Mouse (Mus musculus) hindbrain, embryonic 10.5 days (tissue): ENCODE measurements at regions not wholly inside any gene's neighbourhood (a gene's known extent, or its start where the extent isn't known, plus 50 kb on each side); places are given as distances from the start of the nearest gene placed in this dataset.
A peak's percentile ranks its signal among the peaks of the same experiment; 100 is the strongest.

Experiments used
- DNase-seq: peaks from one replicate; pipeline ENCODE4 v3.0.0-alpha.2; 2017; ENCODE audit warnings: low spot score
- H3K27ac ChIP-seq: fragments of 300-500 bp; sonication (generic); 2 replicates; pipeline ENCODE4 v1.5.1; 2016; ENCODE audit warnings: mild to moderate bottlenecking, moderate library complexity
- H3K27me3 ChIP-seq: fragments of 300-500 bp; sonication (generic); 2 replicates; pipeline ENCODE4 v1.6.1; 2016; ENCODE audit warnings: mild to moderate bottlenecking; ENCODE audit not compliant: poor library complexity, insufficient read depth, severe bottlenecking
- H3K36me3 ChIP-seq: fragments of 300-500 bp; sonication (generic); 2 replicates; pipeline ENCODE4 v1.6.1; 2016; ENCODE audit warnings: mild to moderate bottlenecking, moderate library complexity
- H3K4me1 ChIP-seq: fragments of 300-500 bp; sonication (generic); replicated peaks from 2 replicates; pipeline ENCODE4 v1.6.1; 2016; ENCODE audit warnings: mild to moderate bottlenecking
- H3K4me3 ChIP-seq: fragments of 300-500 bp; sonication (generic); 2 replicates; pipeline ENCODE4 v1.5.1; 2016; ENCODE audit warnings: mild to moderate bottlenecking, moderate library complexity
- H3K9me3 ChIP-seq: fragments of 300-500 bp; sonication (generic); 2 replicates; pipeline ENCODE4 v1.6.1; 2016; ENCODE audit warnings: mild to moderate bottlenecking, moderate library complexity
- WGBS: fragments of 180-500 bp; shearing (Covaris S2); methylation state at CpG from one replicate; pipeline ENCODE4 v1.1.7; 2016; 5-methylcytosine and 5-hydroxymethylcytosine counted together

DNA sequence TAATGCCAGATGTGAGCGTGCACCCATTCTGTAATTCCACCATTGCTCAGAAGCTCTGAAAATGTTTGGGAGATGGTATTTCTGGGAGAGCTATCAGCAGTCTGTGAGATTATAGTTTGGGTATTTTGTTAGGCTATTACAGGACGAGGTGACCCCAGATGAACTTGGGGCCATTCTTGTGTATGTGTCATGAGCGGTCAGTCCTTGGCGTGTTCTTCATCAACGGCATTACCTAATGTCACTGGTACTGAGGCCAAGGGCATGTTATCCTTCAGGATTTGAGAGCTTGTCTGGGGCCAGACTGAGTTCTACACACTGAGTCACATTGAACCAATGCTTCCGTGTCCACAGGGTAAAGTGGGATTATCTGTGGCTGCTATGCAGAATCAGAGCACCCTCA lies 335.9 kb upstream of the Id2 start:
- Histone ChIP-seq H3K27me3 (no peaks in the 10 kb centered on the region), H3K9me3 (no peaks in the 10 kb centered on the region), H3K4me3 (no peak overlapping the region), H3K27ac (no peak overlapping the region), H3K36me3 (no peaks in the 10 kb centered on the region), H3K4me1 (no peaks in the 10 kb centered on the region)
- WGBS = 95% methylated on average over 6 of the region's 6 CpGs
- DNase-seq = no peak

DNA sequence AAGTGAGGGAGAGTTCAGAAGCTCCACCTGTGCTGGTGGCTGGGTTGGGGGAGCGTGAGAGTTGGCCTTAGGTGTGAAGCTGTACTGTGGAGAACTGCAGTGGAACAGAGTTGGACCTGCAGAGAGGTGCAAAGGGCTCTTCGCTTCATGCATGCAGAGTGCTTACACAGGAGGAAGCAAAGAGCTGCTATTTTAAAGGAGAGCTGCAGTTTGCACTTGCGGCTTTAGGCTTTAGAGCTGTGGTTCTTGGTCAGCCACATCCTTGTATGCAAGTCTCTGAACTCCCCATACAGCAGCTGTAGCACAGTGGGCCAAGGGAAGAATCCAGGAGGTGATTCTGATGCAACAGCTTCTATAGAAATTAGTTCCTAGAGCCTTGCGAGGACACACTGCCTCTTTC lies 334.0 kb upstream of the Id2 start:
- Histone ChIP-seq H3K4me1 (no peaks in the 10 kb centered on the region), H3K36me3 (no peaks in the 10 kb centered on the region), H3K27me3 (no peaks in the 10 kb centered on the region), H3K9me3 (no peaks in the 10 kb centered on the region), H3K27ac (no peak overlapping the region), H3K4me3 (no peak overlapping the region)
- 94% methylated on average over 4 of the region's 4 CpGs for WGBS
- no peak for DNase-seq

DNA sequence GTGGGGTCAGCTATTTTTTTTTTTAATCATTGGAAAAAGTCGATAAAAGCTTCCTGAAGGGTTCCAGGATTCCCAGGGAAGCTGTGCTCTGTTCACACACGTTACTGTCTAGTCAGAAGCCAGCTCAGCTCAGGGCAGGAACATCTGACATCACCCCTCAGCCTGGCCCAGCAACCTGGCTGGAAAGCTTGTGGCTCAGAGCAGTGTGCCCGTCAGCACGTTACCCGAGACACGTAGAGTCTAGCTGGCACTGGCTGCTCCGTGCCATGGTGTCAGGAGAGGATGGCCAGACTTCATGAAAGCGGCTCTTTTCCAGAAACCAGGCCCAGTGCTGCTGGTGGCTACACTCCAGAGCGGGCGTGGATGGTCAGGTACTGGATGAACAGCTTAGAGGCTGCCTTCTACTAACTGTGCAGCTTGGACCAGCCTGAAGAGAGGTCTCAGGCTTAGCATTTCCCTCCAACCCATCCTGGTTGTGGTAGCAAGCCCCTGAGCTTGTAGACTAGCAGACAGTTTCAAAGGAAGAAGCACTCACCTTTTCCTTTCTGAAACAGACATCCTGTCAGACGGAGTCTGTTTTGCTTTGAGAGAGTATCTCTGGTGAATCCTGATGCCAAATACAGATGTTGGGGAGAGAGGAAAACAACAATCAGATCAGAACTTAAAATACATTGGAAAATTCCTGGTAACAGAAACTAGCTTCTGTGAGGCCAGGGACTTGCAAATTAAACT lies 331.1 kb upstream of the Id2 start:
- Histone ChIP-seq H3K27ac (peak overlapping the region; percentile 17; the same call in 1 of the 2 replicates), H3K36me3 (no peaks in the 10 kb centered on the region), H3K4me1 (no peaks in the 10 kb centered on the region), H3K4me3 (no peak overlapping the region), H3K27me3 (no peaks in the 10 kb centered on the region), H3K9me3 (no peaks in the 10 kb centered on the region)
- 87% methylated on average over 11 of the region's 11 CpGs for WGBS
- DNase-seq = no peak

DNA sequence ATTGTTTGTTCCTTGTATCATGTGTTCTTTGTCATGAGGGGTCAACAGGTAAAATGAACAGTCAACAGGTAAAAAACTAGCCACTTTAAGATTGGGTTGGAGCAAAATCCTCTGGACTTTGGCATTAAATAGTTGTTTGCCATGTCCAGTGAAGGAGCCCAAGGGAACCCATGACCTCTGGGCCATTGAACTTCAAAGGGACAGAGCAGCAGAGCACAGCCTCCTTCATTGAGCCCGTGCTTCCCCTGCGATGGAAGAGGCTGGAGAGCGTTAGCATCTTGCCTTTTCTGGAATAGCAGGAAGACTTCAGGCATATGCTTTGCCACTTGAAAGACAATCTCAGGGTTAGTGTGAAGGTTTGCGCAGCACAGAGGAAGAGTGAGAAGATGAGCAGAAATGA lies 320.4 kb upstream of the Id2 start:
- Histone ChIP-seq H3K27ac (no peak overlapping the region), H3K9me3 (peaks cover 5% of the 10 kb centered on the region), H3K4me3 (no peak overlapping the region), H3K4me1 (peaks cover 27% of the 10 kb centered on the region), H3K36me3 (0 out of 2 replicates have a peak, but pooled peaks cover 2% of the 10 kb centered on the region), H3K27me3 (no peaks in the 10 kb centered on the region)
- 79% methylated on average over 4 of the region's 4 CpGs for WGBS
- no peak for DNase-seq

DNA sequence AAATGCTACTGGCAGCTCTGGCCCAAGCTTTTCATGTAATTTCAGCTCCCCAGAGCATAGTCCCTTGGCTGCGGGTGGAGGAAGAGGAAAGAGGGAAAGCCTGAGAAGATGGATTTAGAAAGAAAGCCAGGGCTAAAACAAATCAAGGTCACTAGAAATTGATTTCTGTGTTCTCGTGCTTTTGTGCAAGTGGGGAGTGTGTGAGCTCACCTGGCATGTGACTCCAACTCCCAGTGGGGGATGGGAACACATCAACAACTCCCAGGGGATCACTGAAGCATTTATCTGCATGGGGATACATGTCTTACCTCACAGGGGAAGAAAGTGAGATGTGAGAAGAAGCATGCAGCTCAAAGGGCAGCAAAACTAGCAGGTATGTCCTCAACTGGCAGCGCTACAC lies 319.6 kb upstream of the Id2 start:
- DNase-seq = peak; percentile 3
- Histone ChIP-seq H3K27ac (peak overlapping the region; percentile 79), H3K4me1 (peaks cover 27% of the 10 kb centered on the region), H3K4me3 (no peak overlapping the region), H3K36me3 (0 out of 2 replicates have a peak, but pooled peaks cover 3% of the 10 kb centered on the region), H3K27me3 (no peaks in the 10 kb centered on the region), H3K9me3 (peaks cover 13% of the 10 kb centered on the region)
- 60% methylated on average over 3 of the region's 3 CpGs for WGBS

DNA sequence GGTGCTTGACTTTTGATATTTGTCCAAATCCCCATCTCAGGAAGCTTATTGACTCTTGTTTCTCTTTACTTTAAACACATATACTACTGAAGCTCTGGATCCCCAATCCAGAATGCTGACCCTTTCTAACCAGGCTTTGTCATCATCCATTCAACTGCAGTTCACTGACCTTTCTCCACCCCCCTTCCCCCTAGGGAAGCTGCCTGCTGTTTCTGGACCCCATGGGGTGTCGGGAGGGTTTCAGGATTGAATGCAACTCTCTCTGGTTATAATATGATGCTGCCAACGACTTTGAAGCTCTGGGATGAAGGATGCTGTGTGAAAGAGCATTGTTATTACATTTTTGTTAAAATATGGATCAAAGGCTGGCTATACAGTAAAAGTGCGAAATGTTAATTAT lies 318.7 kb upstream of the Id2 start:
- Histone ChIP-seq H3K4me3 (no peak overlapping the region), H3K36me3 (0 out of 2 replicates have a peak, but pooled peaks cover 3% of the 10 kb centered on the region), H3K27me3 (no peaks in the 10 kb centered on the region), H3K4me1 (peaks cover 27% of the 10 kb centered on the region), H3K9me3 (peaks cover 14% of the 10 kb centered on the region), H3K27ac (peak overlapping the region; percentile 75)
- peak; percentile 42 for DNase-seq
- WGBS = 22% methylated on average over 3 of the region's 3 CpGs

DNA sequence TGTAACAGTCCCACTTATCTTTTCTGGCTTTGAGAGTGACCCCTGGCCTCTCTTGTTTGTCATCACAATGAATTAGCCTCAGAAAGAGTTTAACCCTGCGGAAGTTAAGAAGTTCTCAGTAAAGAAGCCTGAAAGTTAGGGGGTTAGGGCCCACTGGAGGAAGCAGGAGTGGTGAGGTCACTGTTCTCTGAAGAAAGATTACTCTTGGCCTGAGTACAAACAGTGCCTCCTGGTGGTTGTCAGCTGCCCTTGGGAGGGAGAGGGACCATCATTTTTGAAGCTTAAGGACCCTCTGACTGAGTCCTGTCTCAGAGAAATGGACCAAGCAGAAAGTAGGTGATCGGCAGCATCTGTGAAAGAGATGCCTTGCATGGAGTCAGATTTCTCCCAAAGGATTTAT lies 318.3 kb upstream of the Id2 start:
- Histone ChIP-seq H3K27me3 (no peaks in the 10 kb centered on the region), H3K4me1 (peaks cover 27% of the 10 kb centered on the region), H3K4me3 (no peak overlapping the region), H3K27ac (peak overlapping the region; percentile 75), H3K9me3 (peaks cover 14% of the 10 kb centered on the region), H3K36me3 (0 out of 2 replicates have a peak, but pooled peaks cover 3% of the 10 kb centered on the region)
- DNase-seq = peak; percentile 76
- WGBS = 15% methylated on average over 2 of the region's 2 CpGs

DNA sequence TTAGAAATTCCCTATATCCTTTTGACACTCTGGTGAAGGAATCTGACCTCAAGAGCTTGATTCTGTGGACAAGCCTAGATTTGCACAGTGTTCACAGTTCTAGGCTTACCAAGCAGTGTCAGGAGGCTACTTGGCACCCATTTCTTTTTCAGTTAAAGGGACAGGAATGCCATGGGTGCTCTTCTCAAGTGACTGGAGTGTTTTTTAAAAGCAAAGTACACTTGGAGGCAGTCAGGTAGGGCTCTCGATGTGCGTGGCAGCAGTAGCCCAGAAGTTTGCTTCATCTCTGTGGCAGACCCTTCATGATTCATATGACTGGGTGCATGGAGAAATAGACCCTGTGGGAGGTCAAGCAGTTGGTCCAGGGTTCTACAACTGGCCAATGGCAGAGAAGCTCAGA lies 310.4 kb upstream of the Id2 start:
- DNase-seq = no peak
- no peak overlapping the region for H3K4me3 ChIP-seq
- peaks cover 11% of the 10 kb centered on the region; the same call in 1 of the 2 replicates for H3K9me3 ChIP-seq
- no peak overlapping the region for H3K27ac ChIP-seq
- WGBS = 91% methylated on average over 2 of the region's 2 CpGs
- H3K4me1 ChIP-seq = no peaks in the 10 kb centered on the region
- no peaks in the 10 kb centered on the region for H3K27me3 ChIP-seq
- H3K36me3 ChIP-seq = 0 out of 2 replicates have a peak, but pooled peaks cover under 1% of the 10 kb centered on the region

DNA sequence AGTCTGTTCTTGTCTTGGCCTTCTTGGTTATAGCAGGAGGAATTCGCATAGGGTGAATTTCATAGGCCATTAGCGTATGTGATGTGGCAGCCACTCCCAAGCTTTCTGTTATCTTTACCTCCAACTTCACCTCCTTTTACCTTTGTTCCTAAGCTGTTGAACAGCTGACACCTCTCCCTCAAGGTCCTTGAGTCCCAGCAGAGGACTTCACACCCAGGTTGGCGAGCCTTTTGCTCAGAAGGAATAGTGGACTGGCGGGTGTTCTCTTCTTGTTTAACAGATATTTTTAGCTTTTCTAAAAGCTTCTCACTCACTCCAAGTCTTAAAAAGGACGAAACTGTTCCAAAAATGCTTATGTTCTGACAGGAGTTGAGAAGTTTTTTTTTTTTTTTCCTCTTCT lies 303.4 kb upstream of the Id2 start:
- DNase-seq = no peak
- 91% methylated on average over 5 of the region's 5 CpGs for WGBS
- no peaks in the 10 kb centered on the region for H3K9me3 ChIP-seq
- no peaks in the 10 kb centered on the region for H3K27me3 ChIP-seq
- H3K36me3 ChIP-seq = no peaks in the 10 kb centered on the region
- H3K4me1 ChIP-seq = no peaks in the 10 kb centered on the region
- no peak overlapping the region for H3K27ac ChIP-seq
- H3K4me3 ChIP-seq = no peak overlapping the region

DNA sequence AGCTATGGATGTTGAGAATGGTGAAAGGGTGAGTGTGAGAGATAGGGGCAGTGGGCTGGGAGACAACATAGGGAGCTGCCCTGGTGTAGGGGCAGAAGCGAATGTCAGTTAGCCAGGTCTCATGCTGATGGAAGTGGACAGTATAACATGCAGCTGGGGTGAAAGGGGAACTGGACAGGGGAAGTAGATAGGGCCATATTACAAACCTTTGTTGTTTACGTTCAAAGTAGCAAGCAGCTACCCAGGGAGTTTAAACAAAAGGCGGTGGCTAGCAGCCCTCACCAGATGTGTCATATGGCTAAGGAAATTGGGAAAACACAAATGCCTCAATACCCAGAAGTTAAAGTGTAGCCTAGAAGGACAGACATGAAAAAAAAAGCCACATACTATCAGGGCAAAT lies 301.8 kb upstream of the Id2 start:
- no peaks in the 10 kb centered on the region for H3K9me3 ChIP-seq
- H3K27ac ChIP-seq = no peak overlapping the region
- no peak overlapping the region for H3K4me3 ChIP-seq
- H3K27me3 ChIP-seq = no peaks in the 10 kb centered on the region
- DNase-seq = no peak
- no peaks in the 10 kb centered on the region for H3K36me3 ChIP-seq
- H3K4me1 ChIP-seq = no peaks in the 10 kb centered on the region
- WGBS = 72% methylated on average over 3 of the region's 3 CpGs

DNA sequence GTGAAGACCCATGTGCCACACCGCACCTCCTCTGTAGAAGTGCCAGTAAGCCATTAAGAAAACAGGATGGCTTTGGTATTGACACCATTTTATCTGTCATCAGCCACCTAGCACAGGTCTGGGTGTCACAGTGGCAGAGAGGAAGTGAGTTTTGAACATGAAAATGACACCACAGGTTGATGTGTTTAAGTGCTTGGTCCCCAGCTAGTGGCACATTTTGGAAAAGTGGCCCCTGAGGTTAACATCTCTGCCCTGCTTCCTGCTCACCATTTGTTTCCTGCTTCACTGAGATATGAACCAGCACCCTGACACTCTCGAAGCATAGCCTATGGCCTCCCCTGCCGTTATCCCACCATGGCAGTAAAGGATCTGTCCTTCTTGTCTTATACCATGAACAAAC lies 297.4 kb upstream of the Id2 start:
- H3K4me3 ChIP-seq = no peak overlapping the region
- H3K27me3 ChIP-seq = no peaks in the 10 kb centered on the region
- DNase-seq = no peak
- no peaks in the 10 kb centered on the region for H3K36me3 ChIP-seq
- peaks cover 1% of the 10 kb centered on the region; the same call in 1 of the 2 replicates for H3K4me1 ChIP-seq
- 91% methylated on average over 3 of the region's 3 CpGs for WGBS
- no peak overlapping the region for H3K27ac ChIP-seq
- no peaks in the 10 kb centered on the region for H3K9me3 ChIP-seq

DNA sequence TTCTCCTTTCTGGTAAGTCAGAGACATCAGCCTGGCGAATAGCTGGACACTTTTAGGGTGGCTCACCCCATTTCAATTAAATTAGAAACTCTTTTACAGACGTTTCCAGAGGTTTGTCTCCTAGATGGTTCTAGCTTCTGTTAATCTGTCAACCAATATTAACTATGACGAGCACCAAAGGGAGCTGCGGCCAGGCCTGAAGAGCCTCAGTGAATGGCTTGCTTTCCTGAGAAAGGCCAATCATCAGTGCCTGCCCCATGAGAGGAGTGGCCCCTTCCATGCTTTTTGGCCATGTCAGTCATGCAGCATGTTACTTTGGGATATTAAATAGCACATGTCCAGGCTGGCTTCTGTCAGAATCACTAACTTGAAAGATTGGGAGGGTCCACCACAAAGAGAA lies 296.6 kb upstream of the Id2 start:
- WGBS = 83% methylated on average over 4 of the region's 4 CpGs

DNA sequence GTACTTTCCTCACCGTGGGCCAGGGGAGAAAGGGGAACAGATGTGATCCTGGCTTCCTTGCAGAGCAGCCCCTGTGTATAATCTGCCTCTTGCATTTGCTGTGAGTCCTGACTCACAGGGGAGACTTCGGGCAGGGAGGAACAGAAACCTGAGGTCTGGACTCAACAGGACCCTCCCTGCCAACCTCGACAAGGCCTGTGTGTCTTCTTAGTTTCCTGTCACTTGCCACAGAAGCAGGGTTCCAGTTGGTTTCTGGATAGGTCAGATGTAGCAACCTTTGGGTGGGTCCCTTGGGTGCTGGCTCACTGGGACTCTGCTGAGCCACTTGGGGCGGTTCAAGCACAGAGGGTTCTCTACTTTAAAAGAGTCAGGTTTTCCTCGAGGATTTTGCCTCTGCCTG lies 292.3 kb upstream of the Id2 start:
- Histone ChIP-seq H3K27me3 (no peaks in the 10 kb centered on the region), H3K9me3 (no peaks in the 10 kb centered on the region), H3K4me3 (no peak overlapping the region), H3K4me1 (peaks cover 12% of the 10 kb centered on the region; the same call in 1 of the 2 replicates), H3K27ac (no peak overlapping the region), H3K36me3 (no peaks in the 10 kb centered on the region)
- DNase-seq = no peak
- 67% methylated on average over 5 of the region's 5 CpGs for WGBS

More for the DNA sequence above, 296.6 kb upstream of the Id2 start:
- Histone ChIP-seq H3K27me3 (no peaks in the 10 kb centered on the region), H3K27ac (no peak overlapping the region), H3K9me3 (no peaks in the 10 kb centered on the region), H3K4me3 (no peak overlapping the region), H3K36me3 (no peaks in the 10 kb centered on the region), H3K4me1 (peaks cover 6% of the 10 kb centered on the region; the same call in 1 of the 2 replicates)
- DNase-seq = no peak
